Mouse (Mus musculus) midbrain, embryonic 14.5 days (tissue): ENCODE measurements around the gene Dab2ip. TPM values are rescaled to one million over a fixed set of nuclear protein-coding genes. Genes with fewer than 3 reads are reported as not detected.

Experiments
- ATAC-seq: fragments of 200-750 bp; cut with Nextera tagmentation; 2 replicates; pipeline ENCODE4 v1.8.0; 2017; ENCODE audit warnings: moderate number of reproducible peaks, moderate library complexity; ENCODE audit not compliant: low FRiP score, low TSS enrichment
- DNase-seq: peaks from one replicate; pipeline ENCODE4 v3.0.0-alpha.2; 2015
- H3K27ac ChIP-seq: fragments of 300-500 bp; sonication (generic); replicated peaks from 2 replicates; pipeline ENCODE4 v1.5.1; 2014; ENCODE audit warnings: mild to moderate bottlenecking, low read depth, low read length, moderate library complexity
- H3K27me3 ChIP-seq: fragments of 300-500 bp; sonication (generic); 2 replicates; pipeline ENCODE4 v1.6.1; 2014; ENCODE audit warnings: low read length, control low read depth, mixed read lengths; ENCODE audit not compliant: control insufficient read depth, insufficient read depth
- H3K36me3 ChIP-seq: fragments of 300-500 bp; sonication (generic); 2 replicates; pipeline ENCODE4 v1.6.1; 2014; ENCODE audit warnings: low read length, control low read depth; ENCODE audit not compliant: control insufficient read depth, insufficient read depth
- H3K4me1 ChIP-seq: fragments of 300-500 bp; sonication (generic); 2 replicates; pipeline ENCODE4 v1.6.1; 2014; ENCODE audit warnings: mild to moderate bottlenecking, antibody characterized with exemption, low read length, control low read depth; ENCODE audit not compliant: control insufficient read depth, insufficient read depth
- H3K4me2 ChIP-seq: fragments of 300-500 bp; sonication (generic); 2 replicates; pipeline ENCODE4 v1.6.1; 2014; ENCODE audit warnings: mild to moderate bottlenecking, low read length, moderate library complexity
- H3K4me3 ChIP-seq: fragments of 300-500 bp; sonication (generic); replicated peaks from 2 replicates; pipeline ENCODE4 v1.5.1; 2014; ENCODE audit warnings: low read depth, low read length
- H3K9ac ChIP-seq: fragments of 300-500 bp; sonication (generic); replicated peaks from 2 replicates; pipeline ENCODE4 v1.6.1; 2014; ENCODE audit warnings: mild to moderate bottlenecking, low read length, moderate library complexity
- H3K9me3 ChIP-seq: fragments of 300-500 bp; sonication (generic); 2 replicates; pipeline ENCODE4 v1.6.1; 2016; ENCODE audit warnings: low read length, control low read depth, mixed read lengths; ENCODE audit not compliant: control insufficient read depth
- WGBS: fragments of 180-500 bp; shearing (Covaris S2); extraction: QIAGEN DNeasy Blood & Tissue Kit; methylation state at CpG from one replicate; pipeline ENCODE4 v1.1.7; 2014; 5-methylcytosine and 5-hydroxymethylcytosine counted together
- polyA plus RNA-seq: library from polyadenylated mRNA; unstranded; fragments of >200 nt; fragmentation: Nextera tagmentation; extraction: Ambion mirVana; gene quantifications from 2 replicates; pipeline ENCODE4 v1.2.1, GENCODE M21; 2014

Dab2ip gene
- polyA plus RNA-seq, 1 experiment from 2014 or later, result 46.4 TPM

GRCm38 (mm10) chr2:35567694-35568149, 9.7 kb downstream of the Dab2ip start:
- H3K4me3 ChIP-seq, result no peak overlapping the region
- 92% methylated on average over 4 of the region's 4 CpGs for WGBS
- DNase-seq (no peak), ATAC-seq (no peak)
- H3K9ac ChIP-seq, result no peak overlapping the region
- H3K4me1 ChIP-seq, result no peaks in the 10 kb centered on the region
- no peaks in the 10 kb centered on the region for H3K27me3 ChIP-seq
- H3K36me3 ChIP-seq, result no peaks in the 10 kb centered on the region
- no peak overlapping the region for H3K27ac ChIP-seq
- no peaks in the 10 kb centered on the region for H3K9me3 ChIP-seq
- no peak overlapping the region for H3K4me2 ChIP-seq

DNA sequence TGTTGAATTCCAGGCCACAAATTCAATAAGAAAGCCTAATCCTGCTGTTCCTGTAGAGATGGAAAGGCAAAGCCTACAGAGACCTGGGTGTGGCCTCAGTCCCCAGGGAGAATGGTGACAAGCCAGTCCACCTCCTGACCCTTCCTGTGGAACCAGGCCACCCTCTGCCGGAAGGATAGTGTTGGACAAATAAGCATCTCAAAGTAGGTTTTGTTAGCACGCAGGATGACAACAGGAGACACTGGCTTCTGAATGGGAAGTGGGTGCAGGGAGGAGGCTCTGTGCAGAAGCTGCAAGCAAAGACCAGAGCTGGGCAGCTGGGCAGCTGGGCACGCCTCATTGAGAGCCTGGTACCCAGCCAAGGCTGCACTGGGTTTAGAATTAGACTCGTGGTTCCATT, 12.7 kb downstream of the Dab2ip start:
- H3K27me3 ChIP-seq, result no peaks in the 10 kb centered on the region
- no peak overlapping the region for H3K4me2 ChIP-seq
- DNase-seq (no peak), ATAC-seq (no peak)
- no peaks in the 10 kb centered on the region for H3K9me3 ChIP-seq
- no peaks in the 10 kb centered on the region for H3K36me3 ChIP-seq
- no peaks in the 10 kb centered on the region for H3K4me1 ChIP-seq
- H3K27ac ChIP-seq, result no peak overlapping the region
- H3K4me3 ChIP-seq, result no peak overlapping the region
- WGBS, result 61% methylated on average over 4 of the region's 4 CpGs
- H3K9ac ChIP-seq, result no peak overlapping the region

- 42% methylated on average over 1 of the region's 1 CpGs for WGBS
- no peak overlapping the region for H3K27ac ChIP-seq
- no peaks in the 10 kb centered on the region for H3K4me1 ChIP-seq
- ATAC-seq, result no peak
- H3K4me3 ChIP-seq, result no peak overlapping the region
- H3K36me3 ChIP-seq, result no peaks in the 10 kb centered on the region
- H3K4me2 ChIP-seq, result no peak overlapping the region
- H3K9me3 ChIP-seq, result no peaks in the 10 kb centered on the region
- 0 out of 2 replicates have a peak, but pooled peaks cover 3% of the 10 kb centered on the region for H3K27me3 ChIP-seq
- no peak overlapping the region for H3K9ac ChIP-seq
- no peak for DNase-seq
These were observed 16.6 kb downstream of the Dab2ip start for GRCm38 (mm10) chr2:35574643-35575042.

DNA sequence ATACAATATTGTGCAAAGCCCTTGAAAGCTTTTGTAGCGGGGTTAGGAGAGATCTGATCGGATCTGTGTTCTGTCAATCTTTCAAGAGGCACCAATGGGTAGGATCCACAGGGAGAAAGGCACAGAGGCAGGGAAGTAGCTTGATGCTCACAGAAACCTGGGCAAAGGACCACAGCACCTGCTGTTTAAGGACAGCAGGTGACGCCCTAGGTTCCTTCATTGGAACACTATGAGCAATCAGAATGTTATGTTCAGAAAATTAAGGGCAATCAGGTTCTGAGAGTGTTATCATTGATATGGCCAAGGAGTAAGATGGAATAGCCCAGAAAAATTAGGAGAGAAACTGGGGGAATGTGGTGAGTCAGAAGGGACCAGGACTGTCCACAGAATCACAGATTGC, 18.6 kb downstream of the Dab2ip start:
- DNase-seq (no peak), ATAC-seq (no peak)
- no peaks in the 10 kb centered on the region for H3K36me3 ChIP-seq
- no peak overlapping the region for H3K4me2 ChIP-seq
- H3K4me1 ChIP-seq, result peaks cover 2% of the 10 kb centered on the region; the same call in 1 of the 2 replicates
- no peaks in the 10 kb centered on the region for H3K9me3 ChIP-seq
- WGBS, result 97% methylated on average over 3 of the region's 3 CpGs
- peaks cover 20% of the 10 kb centered on the region; the same call in 1 of the 2 replicates for H3K27me3 ChIP-seq
- no peak overlapping the region for H3K27ac ChIP-seq
- no peak overlapping the region for H3K9ac ChIP-seq
- H3K4me3 ChIP-seq, result no peak overlapping the region

GRCm38 (mm10) chr2:35580111-35580510, 22.0 kb downstream of the Dab2ip start:
- no peak overlapping the region for H3K4me2 ChIP-seq
- no peak overlapping the region for H3K4me3 ChIP-seq
- peaks cover 16% of the 10 kb centered on the region for H3K4me1 ChIP-seq
- peaks cover 48% of the 10 kb centered on the region for H3K27me3 ChIP-seq
- H3K36me3 ChIP-seq, result no peaks in the 10 kb centered on the region
- no peaks in the 10 kb centered on the region for H3K9me3 ChIP-seq
- WGBS, result 79% methylated on average over 4 of the region's 4 CpGs
- DNase-seq, result no peak
- H3K9ac ChIP-seq, result no peak overlapping the region
- ATAC-seq, result no peak
- no peak overlapping the region for H3K27ac ChIP-seq

GRCm38 (mm10) chr2:35581501-35582340, 23.7 kb downstream of the Dab2ip start:
- H3K4me3 ChIP-seq, result peak overlapping the region; percentile 37
- H3K9ac ChIP-seq, result peak overlapping the region; percentile 47
- no peak overlapping the region for H3K27ac ChIP-seq
- no peaks in the 10 kb centered on the region for H3K36me3 ChIP-seq
- ATAC-seq (peak; percentile 40), DNase-seq (peak; percentile 66)
- no peaks in the 10 kb centered on the region for H3K9me3 ChIP-seq
- peaks cover 48% of the 10 kb centered on the region for H3K27me3 ChIP-seq
- peak overlapping the region; percentile 84 for H3K4me2 ChIP-seq
- peaks cover 16% of the 10 kb centered on the region for H3K4me1 ChIP-seq
- under 1% methylated on average over 74 of the region's 76 CpGs for WGBS

DNA sequence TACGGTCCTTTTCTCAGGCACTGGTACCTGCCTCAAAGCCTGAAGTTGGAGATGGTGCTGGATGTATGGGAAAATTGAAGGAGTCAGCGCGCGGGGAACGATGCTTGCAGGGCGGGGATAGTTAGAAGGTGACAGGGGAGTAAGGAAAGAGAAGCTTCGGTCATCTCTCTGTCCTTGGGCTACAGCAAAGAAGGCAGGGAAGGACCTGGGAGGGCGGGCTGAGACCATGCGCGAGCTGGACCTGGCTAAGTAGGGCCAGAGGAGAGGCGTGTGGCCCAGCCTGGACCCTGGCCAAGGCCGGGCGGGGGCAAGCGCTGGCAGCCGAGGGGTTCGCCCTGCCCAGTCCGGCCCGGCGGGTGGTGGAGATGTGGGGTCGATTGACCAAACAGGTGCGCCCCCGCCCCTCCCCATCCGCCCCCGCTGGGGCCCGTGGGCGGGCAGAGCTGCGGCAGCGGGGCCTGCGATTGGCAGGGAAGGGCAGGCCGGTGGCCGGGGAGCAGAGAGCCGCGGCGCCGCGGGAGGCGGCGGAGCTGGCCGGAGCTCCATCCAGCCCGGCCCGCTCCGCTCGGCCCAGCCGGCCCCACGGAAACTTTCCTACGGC, 24.4 kb downstream of the Dab2ip start:
- H3K36me3 ChIP-seq, result no peaks in the 10 kb centered on the region
- H3K4me3 ChIP-seq, result peak overlapping the region; percentile 37
- no peaks in the 10 kb centered on the region for H3K9me3 ChIP-seq
- no peak for ATAC-seq
- DNase-seq, result peak; percentile 48
- under 1% methylated on average over 46 of the region's 46 CpGs for WGBS
- H3K27ac ChIP-seq, result no peak overlapping the region
- peak overlapping the region; percentile 84 for H3K4me2 ChIP-seq
- peaks cover 48% of the 10 kb centered on the region for H3K27me3 ChIP-seq
- H3K4me1 ChIP-seq, result peaks cover 16% of the 10 kb centered on the region
- H3K9ac ChIP-seq, result peak overlapping the region; percentile 46; the same call in 1 of the 2 replicates

DNA sequence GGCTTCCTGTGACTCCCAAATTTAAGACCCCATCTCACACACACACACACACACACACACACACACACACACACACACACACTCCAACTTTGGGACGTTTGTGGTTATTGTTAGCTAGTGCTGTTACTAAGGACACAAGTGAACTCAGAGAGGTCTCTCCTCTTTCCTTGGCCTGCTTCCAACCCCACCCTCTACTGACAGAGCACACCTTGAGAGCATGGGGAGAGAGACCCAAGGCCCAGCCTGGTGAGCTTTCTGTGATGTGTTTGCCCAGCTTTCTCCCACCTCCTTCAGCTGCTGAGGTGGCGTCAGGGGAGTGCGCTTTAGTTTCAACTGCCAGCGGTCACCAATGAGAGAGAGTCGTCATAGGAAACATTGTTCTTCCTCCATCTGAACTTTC, 25.3 kb downstream of the Dab2ip start:
- 54% methylated on average over 5 of the region's 5 CpGs for WGBS

More for the DNA sequence above, 25.3 kb downstream of the Dab2ip start:
- Histone ChIP-seq H3K27me3 (peaks cover 45% of the 10 kb centered on the region), H3K27ac (no peak overlapping the region), H3K4me1 (peaks cover 16% of the 10 kb centered on the region), H3K4me3 (0 out of 2 replicates have a peak overlapping the region, but pooled peaks have one; percentile 37), H3K36me3 (no peaks in the 10 kb centered on the region), H3K4me2 (no peak overlapping the region; the same call in 1 of the 2 replicates), H3K9me3 (no peaks in the 10 kb centered on the region), H3K9ac (no peak overlapping the region)
- no peak for DNase-seq
- no peak for ATAC-seq
